Mouse (Mus musculus): ENCODE results near the gene Sdk2.

Sdk2 gene

GRCm38 (mm10) chr11:113927826-113928225 is 139.0 kb downstream of the Sdk2 start:
- no peak for DNase-seq

DNA sequence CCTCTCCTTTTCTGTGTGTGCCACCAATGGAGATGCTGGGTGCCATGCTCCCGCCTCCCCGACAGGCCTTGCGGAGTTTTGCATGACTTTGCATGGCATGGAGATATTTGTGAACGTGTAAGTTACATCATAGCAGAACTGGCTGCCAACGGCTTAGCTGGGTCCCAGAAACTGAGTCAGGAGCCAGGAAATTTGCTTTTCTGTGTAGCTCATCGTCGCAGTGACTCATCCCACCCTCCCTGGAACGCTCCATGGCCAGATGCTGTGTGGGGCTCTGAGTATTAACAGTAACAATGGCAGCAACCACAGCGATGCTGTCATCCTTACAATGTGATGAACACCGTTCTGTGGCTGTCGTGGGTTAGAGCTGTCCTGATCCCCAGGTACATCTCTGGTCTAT is 139.6 kb downstream of the Sdk2 start:
- DNase-seq: no peak

DNA sequence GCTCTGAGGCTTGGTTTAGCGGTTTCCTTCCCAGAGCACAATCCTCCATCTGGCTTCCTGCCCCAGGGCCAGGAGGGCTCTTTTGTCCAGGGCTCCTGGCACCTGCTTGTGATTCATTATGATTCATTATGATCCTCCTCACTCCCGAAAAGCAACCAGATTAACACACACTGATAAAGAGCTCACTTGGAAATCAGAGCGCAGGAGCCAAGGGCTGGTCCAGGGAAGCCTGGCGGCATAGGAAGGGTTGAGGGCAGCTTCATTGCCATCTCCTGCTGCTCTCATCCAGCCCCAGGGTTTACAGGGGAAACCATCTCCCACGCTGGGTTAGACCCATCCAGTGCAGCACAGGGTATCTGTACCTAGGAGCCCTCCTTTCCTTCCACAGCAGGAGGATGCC is 143.7 kb downstream of the Sdk2 start:
- DNase-seq: no peak

DNA sequence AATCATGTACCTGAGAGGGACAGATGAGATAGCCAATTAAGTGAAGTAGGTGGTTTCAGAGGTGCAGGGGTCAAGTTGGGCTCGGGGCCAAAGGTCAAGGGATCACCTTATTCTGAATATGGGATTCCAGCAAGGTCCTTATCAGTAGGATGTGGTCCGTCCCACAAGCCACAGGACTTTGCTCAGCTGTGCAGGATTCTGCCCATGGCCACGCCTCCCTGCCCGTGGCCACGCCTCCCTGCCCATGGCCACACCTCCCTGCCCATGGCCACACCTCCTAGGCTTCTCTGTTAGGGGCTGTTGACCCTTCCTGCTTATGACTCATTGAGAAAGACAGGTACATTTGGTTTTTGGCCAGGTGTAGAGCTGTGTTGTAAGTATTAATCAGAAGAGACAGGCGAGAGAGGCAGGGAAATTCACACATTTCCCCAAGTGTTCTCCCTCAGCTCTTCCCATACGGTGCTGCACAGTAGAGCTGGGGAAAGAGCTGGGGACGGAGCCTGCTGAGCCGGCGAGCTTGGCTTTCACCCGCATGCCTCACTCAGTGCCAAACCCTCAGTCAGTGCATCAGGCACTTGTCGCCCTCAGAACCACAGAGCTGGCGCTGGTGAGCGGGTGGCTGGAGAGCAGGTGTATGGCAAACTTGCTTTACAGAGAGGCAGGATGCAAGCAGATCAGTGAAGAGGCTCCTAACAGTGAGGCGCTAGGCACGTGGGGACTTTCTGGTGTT is 163.6 kb downstream of the Sdk2 start:
- no peak for DNase-seq

DNA sequence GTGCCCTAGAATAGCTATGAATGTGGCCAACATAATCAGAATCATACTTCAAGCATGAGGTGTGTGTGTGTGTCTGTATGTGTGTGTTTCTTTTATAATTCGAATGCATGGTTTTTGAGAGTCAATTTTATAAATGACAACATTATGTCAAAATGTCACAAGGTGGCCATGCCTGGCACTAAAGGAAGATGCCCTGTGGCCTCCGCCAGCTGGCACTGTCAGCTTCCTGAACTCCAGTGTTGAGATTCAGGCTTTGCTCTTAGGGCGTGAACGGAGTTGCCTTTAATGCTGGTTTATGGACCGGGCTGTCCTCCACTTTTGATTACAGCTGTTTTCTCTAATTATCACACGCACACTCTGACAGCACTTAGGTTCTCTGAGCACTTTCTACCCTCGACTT is 164.9 kb downstream of the Sdk2 start:
- no peak for DNase-seq

DNA sequence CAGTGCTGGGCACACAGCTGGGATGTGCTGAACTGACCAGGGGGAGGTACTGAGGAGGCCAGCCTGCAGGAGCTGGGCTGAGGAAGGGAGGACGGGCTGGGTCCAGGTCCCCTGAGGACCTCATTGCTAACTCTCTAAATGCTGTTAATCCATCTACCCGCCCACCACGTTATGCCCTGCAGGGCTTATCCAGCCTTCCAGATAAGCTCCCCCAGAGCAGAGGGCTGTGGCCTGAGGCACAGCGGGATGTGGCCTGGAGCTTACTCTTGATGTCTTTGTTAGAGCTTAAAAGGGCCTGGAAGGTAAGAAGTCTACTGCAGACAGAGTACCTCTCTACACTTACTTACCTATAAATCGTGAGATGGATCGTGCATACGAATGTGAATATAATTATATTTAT is 168.2 kb downstream of the Sdk2 start:
- DNase-seq: no peak

DNA sequence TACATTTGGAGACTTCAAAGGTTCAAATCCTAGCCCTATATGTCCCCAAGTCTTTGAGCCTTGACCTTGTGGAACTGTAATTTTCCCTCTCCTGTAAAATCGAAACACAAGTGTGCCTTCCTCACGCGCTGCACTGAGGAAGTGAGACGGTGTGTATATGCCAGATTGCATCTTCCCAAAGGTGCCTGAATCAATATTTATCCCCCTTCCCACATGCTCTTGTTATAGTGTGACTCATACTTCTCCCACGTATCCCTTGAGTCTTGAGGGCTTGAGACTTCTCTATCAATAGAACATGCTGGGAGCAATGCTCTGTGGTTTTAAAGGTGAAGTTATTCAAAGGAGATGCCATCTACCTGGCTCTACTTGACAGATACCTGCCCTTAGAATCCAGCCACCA is 170.8 kb downstream of the Sdk2 start:
- DNase-seq: no peak

- no peak for DNase-seq
Observed at GRCm38 (mm10) chr11:113892924-113893323, 173.9 kb downstream of the Sdk2 start.

- DNase-seq: no peak
Observed at GRCm38 (mm10) chr11:113892067-113892466, 174.8 kb downstream of the Sdk2 start.

DNA sequence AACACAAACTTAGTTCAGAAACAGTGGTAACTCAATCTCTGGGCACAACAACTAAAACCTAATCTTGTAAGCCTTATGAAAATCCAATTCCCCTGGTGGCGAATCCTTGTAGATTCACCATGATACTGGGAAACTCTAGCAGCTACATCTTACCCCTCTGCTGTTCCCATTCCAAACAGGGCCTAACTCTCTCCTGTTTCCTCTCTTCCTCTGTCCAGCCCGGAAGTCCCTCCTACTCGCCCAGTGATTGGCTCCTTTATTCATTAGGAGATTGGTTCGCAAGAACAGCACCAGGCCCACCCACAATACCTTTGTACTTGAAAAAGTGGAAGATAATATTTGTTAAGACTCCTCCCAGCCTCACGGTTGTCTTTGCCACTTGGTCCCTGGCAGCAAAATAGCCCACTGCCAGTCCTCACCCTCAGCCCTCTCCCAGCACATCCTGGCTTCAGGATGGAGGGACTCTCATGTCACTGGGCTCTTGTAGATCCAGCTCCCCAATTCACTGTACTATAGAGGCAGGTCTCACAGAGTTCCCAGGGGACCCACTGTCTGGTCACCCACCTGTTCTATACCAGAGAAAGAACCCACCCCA is 178.6 kb downstream of the Sdk2 start:
- no peak for DNase-seq

- DNase-seq: no peak
Observed at GRCm38 (mm10) chr11:113886299-113886698, 180.5 kb downstream of the Sdk2 start.

- DNase-seq: no peak
Observed at GRCm38 (mm10) chr11:113884962-113885361, 181.9 kb downstream of the Sdk2 start.

- DNase-seq: no peak
Observed at GRCm38 (mm10) chr11:113883031-113883430, 183.8 kb downstream of the Sdk2 start.

GRCm38 (mm10) chr11:113881864-113882263 is 185.0 kb downstream of the Sdk2 start:
- no peak for DNase-seq

GRCm38 (mm10) chr11:113867066-113867465 is 199.8 kb downstream of the Sdk2 start:
- DNase-seq: no peak

DNA sequence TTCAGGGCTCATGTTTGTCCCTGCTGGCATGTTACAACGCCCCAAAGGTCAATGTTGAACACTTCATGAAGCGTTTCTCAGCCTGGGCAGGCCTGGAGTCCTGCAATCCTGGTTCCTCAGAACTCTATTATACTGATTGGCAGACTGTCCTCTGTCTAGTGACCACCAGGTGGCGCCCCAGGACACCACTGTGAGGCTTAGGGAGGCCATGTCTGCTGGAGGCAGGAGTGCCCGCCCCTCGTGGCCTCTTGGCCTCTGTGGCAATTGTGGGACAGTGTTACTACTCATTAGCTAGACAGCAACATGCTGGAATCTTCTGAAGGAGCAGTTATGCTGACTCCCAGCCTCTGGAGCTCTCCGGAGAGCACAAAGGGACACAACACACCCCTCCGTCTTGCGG is 201.2 kb downstream of the Sdk2 start:
- peak; percentile 85 for DNase-seq

- peak; percentile 49 for DNase-seq
Observed at GRCm38 (mm10) chr11:113863408-113863807, 203.4 kb downstream of the Sdk2 start.

GRCm38 (mm10) chr11:113855661-113856060 is 211.2 kb downstream of the Sdk2 start:
- DNase-seq: no peak

DNA sequence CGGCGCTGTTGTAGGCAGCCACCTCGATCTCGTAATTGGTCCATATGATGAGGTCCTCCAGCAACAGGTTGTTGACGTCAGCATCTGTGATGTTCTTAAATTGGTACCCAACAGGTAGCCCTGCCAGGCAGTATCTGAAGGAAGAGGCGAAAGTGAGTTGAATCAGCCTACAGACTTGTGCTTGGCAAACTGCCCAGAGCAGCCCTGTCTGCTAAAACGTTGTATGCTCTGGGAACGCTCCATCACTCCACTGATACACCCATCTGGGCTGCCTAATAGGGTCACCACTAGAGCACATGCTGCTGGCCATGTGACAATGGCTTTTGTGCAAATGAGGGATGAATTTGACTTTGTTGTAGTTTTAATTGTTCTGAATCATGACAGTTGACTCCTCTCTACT is 215.1 kb downstream of the Sdk2 start:
- DNase-seq: no peak

DNA sequence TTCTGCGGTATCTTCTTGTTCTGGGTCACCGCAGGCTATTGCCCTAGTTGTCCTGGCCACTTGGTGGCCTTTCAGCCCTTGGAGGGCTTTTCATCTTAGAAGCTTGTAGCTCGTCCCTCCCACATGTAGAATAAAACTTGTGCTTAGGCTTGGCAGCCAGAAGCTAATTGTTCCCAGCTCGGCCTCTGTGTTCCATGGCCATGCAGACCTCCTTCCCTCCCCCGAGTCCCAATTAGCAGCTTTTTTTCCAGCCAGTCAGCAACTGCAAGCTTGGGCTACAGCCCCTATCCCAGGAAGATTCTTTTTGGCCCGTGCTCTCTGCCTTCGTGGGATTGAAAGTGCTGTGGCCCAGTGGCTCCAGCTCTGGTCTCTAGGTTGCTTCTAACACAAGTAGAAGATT is 217.5 kb downstream of the Sdk2 start:
- no peak for DNase-seq

GRCm38 (mm10) chr11:113843920-113844319 is 222.9 kb downstream of the Sdk2 start:
- no peak for DNase-seq

- DNase-seq: no peak
Observed at GRCm38 (mm10) chr11:113842879-113843278, 224.0 kb downstream of the Sdk2 start.

- DNase-seq: no peak
Observed at GRCm38 (mm10) chr11:113831608-113832007, 235.2 kb downstream of the Sdk2 start.

DNA sequence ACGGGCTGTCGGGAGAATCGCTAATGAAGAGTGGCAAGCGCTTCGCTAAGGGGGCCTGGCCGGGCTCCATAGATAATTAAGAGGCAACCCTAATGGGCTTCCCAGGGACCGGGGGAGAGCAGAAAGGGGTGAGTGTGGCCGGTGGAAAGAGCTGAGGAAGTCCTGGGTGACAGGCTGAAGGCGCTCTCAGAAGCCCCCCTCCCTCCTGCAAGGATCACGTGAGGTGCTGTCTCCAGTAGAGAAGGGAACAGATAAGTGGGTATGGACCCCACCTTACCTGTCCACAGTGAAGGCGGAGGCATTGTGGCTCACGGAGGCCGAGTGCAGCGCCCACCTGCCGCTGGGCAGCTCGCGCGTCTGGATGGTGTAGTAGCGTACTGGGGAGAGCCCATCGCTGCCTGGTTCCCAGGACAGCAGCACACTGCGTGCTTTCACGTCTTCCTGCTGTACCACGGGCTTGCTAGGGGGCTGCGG is 238.7 kb downstream of the Sdk2 start:
- no peak for DNase-seq

DNA sequence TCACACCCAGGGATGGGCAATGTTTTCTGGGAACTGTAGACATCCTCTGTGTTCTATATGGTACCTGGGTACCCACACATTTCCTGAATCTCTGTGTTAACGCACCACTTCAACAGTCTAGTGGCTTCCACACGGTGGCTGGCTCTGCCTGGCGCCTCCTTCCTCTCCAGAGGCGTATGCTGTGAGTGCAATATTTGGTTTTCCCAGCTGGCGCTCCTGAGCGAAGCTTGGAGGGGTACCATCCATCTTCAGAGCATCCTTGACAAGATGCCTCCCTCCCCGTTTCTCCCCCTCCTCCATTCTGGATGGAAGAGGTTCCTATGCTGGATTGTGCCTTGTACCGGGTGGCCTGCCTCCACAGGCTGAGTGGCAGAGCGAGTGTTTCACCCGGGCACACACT is 246.8 kb downstream of the Sdk2 start:
- DNase-seq: no peak
